ENCODE assay signal across 19 mouse cellular contexts in the genomic region with DNA sequence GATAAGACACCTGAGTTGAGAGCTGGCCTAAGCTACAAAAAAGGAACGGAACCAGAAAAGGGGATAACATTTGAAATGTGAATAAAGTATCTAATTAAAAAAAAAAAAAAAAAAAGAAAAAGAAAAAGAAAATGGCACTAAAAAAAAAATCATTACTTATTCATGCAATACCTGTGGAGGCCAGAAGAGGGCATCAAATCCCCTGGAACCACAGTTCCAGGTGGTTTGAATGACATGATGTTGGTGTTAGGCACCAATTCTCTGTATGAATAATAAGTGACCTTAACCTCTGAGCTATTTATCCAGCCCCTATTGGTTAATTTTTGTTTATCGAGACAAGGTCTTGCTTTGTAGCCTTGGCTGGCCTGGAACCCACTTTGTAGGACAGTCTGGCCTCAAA. TPM values are rescaled to one million over a fixed set of nuclear protein-coding genes. Genes with fewer than 3 reads are reported as not detected.
DNase-seq lines count a peak whose midpoint lies in the region; ATAC-seq and TF ChIP-seq lines count a peak whose summit lies in the region.
"Had no signal": no experiment of that assay in that cellular context is flagged by ENCODE, and none has a peak within 500 bp of the region (broad histone marks: within the 10 kb centered on the region; RNA-seq: fewer than 3 reads in every experiment).

No protein-coding gene starts in this region.

- peak; percentile 4 for DNase-seq in embryonic facial prominence, embryonic 11.5 days (ENCODE audit: low spot score)
- DNase-seq in embryonic facial prominence, embryonic 10.5 days (ENCODE audit: low spot score): no peak
- no peak for DNase-seq in left cerebral cortex, adult 2 months (ENCODE audit: extremely low spot score in 1 of 2, low spot score in 2 of 2)
- DNase-seq in left cerebral cortex, postnatal 10 days (ENCODE audit: extremely low spot score in 1 of 2, low spot score in 2 of 2): no peak
- DNase-seq in 416B (ENCODE audit: low read depth): peak; percentile 75
- DNase-seq in R1 (ENCODE audit: low read depth, low spot score): peak; percentile 33
- no peak for DNase-seq in thymus, adult 2 months
- DNase-seq: adrenal gland, postnatal 25 days; cerebellum, postnatal 14 days; heart, postnatal 36 days; right cerebral cortex, adult 18-20 months; spleen, adult 18-20 months had no signal

- no peak for TF ChIP-seq POLR2A in thymus, adult 2 months (IDR thresholded peaks at IDR 0.05; ENCODE audit: control insufficient read depth, extremely low read depth, insufficient read depth, low read length, poor library complexity)

- WGBS in embryonic facial prominence, embryonic 11.5 days: 77% methylated on average over 2 of the region's 2 CpGs
- 81% methylated on average over 2 of the region's 2 CpGs for WGBS in embryonic facial prominence, embryonic 10.5 days
- WGBS in thymus, adult 2 months: 89% methylated on average over 2 of the region's 2 CpGs

- no peaks in the 10 kb centered on the region for H3K9me3 ChIP-seq in embryonic facial prominence, embryonic 11.5 days (replicated peaks; ENCODE audit: control insufficient read depth, low read length)
- peaks cover 12% of the 10 kb centered on the region for H3K9me3 ChIP-seq in embryonic facial prominence, embryonic 10.5 days
- H3K9me3 ChIP-seq: limb, embryonic 15.5 days had no signal

- no peak overlapping the region for H3K9ac ChIP-seq in embryonic facial prominence, embryonic 11.5 days (replicated peaks; ENCODE audit: low read length)
- H3K9ac ChIP-seq: limb, embryonic 15.5 days had no signal

- TF ChIP-seq CTCF in left cerebral cortex, adult 2 months (IDR thresholded peaks at IDR 0.05): peak; percentile 25
- TF ChIP-seq CTCF in thymus, adult 2 months (IDR thresholded peaks at IDR 0.05; ENCODE audit: borderline replicate concordance, control insufficient read depth, extremely low read depth, insufficient read depth, low read length, poor library complexity): no peak

- H3K4me2 ChIP-seq in embryonic facial prominence, embryonic 11.5 days (ENCODE audit: low read depth, low read length): no peak overlapping the region
- H3K4me2 ChIP-seq: limb, embryonic 15.5 days had no signal

- H3K4me3 ChIP-seq in embryonic facial prominence, embryonic 11.5 days (ENCODE audit: low read depth, low read length): no peak overlapping the region
- H3K4me3 ChIP-seq in embryonic facial prominence, embryonic 10.5 days: no peak overlapping the region
- H3K4me3 ChIP-seq in left cerebral cortex, adult 2 months: no peak overlapping the region
- H3K4me3 ChIP-seq in thymus, adult 2 months (ENCODE audit: control insufficient read depth, insufficient read depth, low read length): no peak overlapping the region
- H3K4me3 ChIP-seq: heart, embryonic 10.5 days; limb, embryonic 15.5 days had no signal

- no peaks in the 10 kb centered on the region for H3K4me1 ChIP-seq in embryonic facial prominence, embryonic 11.5 days (ENCODE audit: control insufficient read depth, insufficient read depth, low read length)
- H3K4me1 ChIP-seq in embryonic facial prominence, embryonic 10.5 days: no peaks in the 10 kb centered on the region
- H3K4me1 ChIP-seq in thymus, adult 2 months (replicated peaks; ENCODE audit: control insufficient read depth, insufficient read depth, low read length): no peaks in the 10 kb centered on the region
- H3K4me1 ChIP-seq: heart, embryonic 10.5 days; limb, embryonic 15.5 days had no signal

- no peak for ATAC-seq in embryonic facial prominence, embryonic 11.5 days (replicated peaks; ENCODE audit: insufficient number of reproducible peaks, low FRiP score, low TSS enrichment, low read depth)
- no peak for ATAC-seq in granulocyte monocyte progenitor cell, adult 5-6 weeks (replicated peaks; ENCODE audit: poor library complexity, severe bottlenecking)
- ATAC-seq: forebrain, embryonic 14.5 days; intestine, embryonic 16.5 days had no signal

- intact Hi-C loops in left cerebral cortex, adult 2 months (cut with DNase I): no loop called here
- intact Hi-C loops in left cerebral cortex, postnatal 10 days (cut with DNase I): no loop called here

- no peaks in the 10 kb centered on the region for H3K27me3 ChIP-seq in embryonic facial prominence, embryonic 11.5 days (ENCODE audit: control insufficient read depth, insufficient read depth, low read length)
- no peaks in the 10 kb centered on the region for H3K27me3 ChIP-seq in embryonic facial prominence, embryonic 10.5 days (replicated peaks; ENCODE audit: low read depth, poor library complexity, severe bottlenecking)
- H3K27me3 ChIP-seq in thymus, adult 2 months (ENCODE audit: control insufficient read depth, insufficient read depth, low read length): no peaks in the 10 kb centered on the region
- H3K27me3 ChIP-seq: limb, embryonic 15.5 days had no signal

- H3K27ac ChIP-seq in embryonic facial prominence, embryonic 11.5 days (replicated peaks; ENCODE audit: low read depth, low read length): no peak overlapping the region
- H3K27ac ChIP-seq in embryonic facial prominence, embryonic 10.5 days (replicated peaks): no peak overlapping the region
- no peak overlapping the region for H3K27ac ChIP-seq in left cerebral cortex, adult 2 months
- H3K27ac ChIP-seq in thymus, adult 2 months (ENCODE audit: control insufficient read depth, insufficient read depth, low read length): no peak overlapping the region
- H3K27ac ChIP-seq: heart, embryonic 10.5 days; limb, embryonic 15.5 days had no signal

- no peaks in the 10 kb centered on the region for H3K36me3 ChIP-seq in embryonic facial prominence, embryonic 11.5 days (replicated peaks; ENCODE audit: control insufficient read depth, insufficient read depth, low read depth, low read length)
- no peaks in the 10 kb centered on the region for H3K36me3 ChIP-seq in embryonic facial prominence, embryonic 10.5 days (replicated peaks)
- H3K36me3 ChIP-seq in thymus, adult 2 months (ENCODE audit: control insufficient read depth, insufficient read depth, low read length): no peaks in the 10 kb centered on the region
- H3K36me3 ChIP-seq: heart, embryonic 10.5 days; limb, embryonic 15.5 days had no signal

RNA-seq across cellular contexts. Expression of gene Cyp2b10, which starts 27.6 kb away (rescaled TPM):
- not detected in 2 replicates for polyA plus RNA-seq in embryonic facial prominence, embryonic 11.5 days (2014; fragmentation: Nextera tagmentation; extraction: Ambion mirVana)
- 0.10 TPM in 1 of 2 replicates, not detected in the other for polyA plus RNA-seq in embryonic facial prominence, embryonic 10.5 days (2016; fragmentation: Nextera tagmentation; extraction: Ambion mirVana)
- total RNA-seq in left cerebral cortex, adult 2 months (2021): under 1 TPM in 1 of 2 experiments, not detected in 1; 0.18 TPM
- total RNA-seq in left cerebral cortex, postnatal 10 days (2021): not detected
- not detected in 2 replicates for total RNA-seq in granulocyte monocyte progenitor cell, adult 5-6 weeks (2014; fragmentation: Nextera tagmentation)
- not detected in 2 replicates for total RNA-seq in granulocyte monocyte progenitor cell, adult 5-6 weeks (2017)
- 0.15 and 0.23 TPM in 2 replicates for polyA plus RNA-seq in thymus, adult 2 months (2012; rRNA removed)
- total RNA-seq: gastrocnemius, adult 18-20 months had no signal
- polyA plus RNA-seq: embryonic facial prominence, embryonic 14.5 days; forebrain, embryonic 14.5 days; heart, embryonic 10.5 days; intestine, embryonic 16.5 days; limb, embryonic 15.5 days had no signal

RNA-seq across cellular contexts. Expression of gene Cyp2s1, which starts 53.1 kb away (rescaled TPM):
- 2.5 and 3.4 TPM in 2 replicates for polyA plus RNA-seq in embryonic facial prominence, embryonic 11.5 days (2014; fragmentation: Nextera tagmentation; extraction: Ambion mirVana)
- polyA plus RNA-seq in embryonic facial prominence, embryonic 10.5 days (2016; fragmentation: Nextera tagmentation; extraction: Ambion mirVana): 2.5 and 2.9 TPM in 2 replicates
- 1 to 10 TPM; 3.2 to 4.2 TPM for total RNA-seq in left cerebral cortex, adult 2 months (2021)
- total RNA-seq in left cerebral cortex, postnatal 10 days (2021): 1 to 10 TPM; 5.5 to 8.1 TPM
- total RNA-seq in granulocyte monocyte progenitor cell, adult 5-6 weeks (2014; fragmentation: Nextera tagmentation): not detected in 2 replicates
- not detected in 2 replicates for total RNA-seq in granulocyte monocyte progenitor cell, adult 5-6 weeks (2017)
- polyA plus RNA-seq in thymus, adult 2 months (2012; rRNA removed): 2.7 and 5.2 TPM in 2 replicates

Comparison
In these comparisons a context has a peak if more than half of its experiments do, and no peak if none do; other contexts are left out.
1. DNase-seq: peak in embryonic facial prominence, embryonic 11.5 days (single experiment), 416B (single experiment) and R1 (single experiment); none in embryonic facial prominence, embryonic 10.5 days (single experiment), left cerebral cortex, adult 2 months (0 of 2), left cerebral cortex, postnatal 10 days (0 of 2) and thymus, adult 2 months (single experiment).
2. RNA of gene Cyp2s1, which starts 53.1 kb away (total RNA-seq): 5.5 to 8.1 TPM in left cerebral cortex, postnatal 10 days and 3.2 to 4.2 TPM in left cerebral cortex, adult 2 months; not detected in granulocyte monocyte progenitor cell, adult 5-6 weeks; every median in the first group is over 4 times any median in the second.